Mouse (Mus musculus): ENCODE results near the gene Cwf19l2. TPM values are rescaled to one million over a fixed set of nuclear protein-coding genes. Genes with fewer than 3 reads are reported as not detected.
"Not testable (repeated sequence)": the region's sequence is repeated elsewhere in the genome, so short reads cannot be mapped to it uniquely, and the experiment has no call there.

Gene Cwf19l2
- polyA plus RNA-seq (2015; fragmentation: Nextera tagmentation; extraction: Ambion mirVana) = 12.2 and 17.8 TPM in 2 replicates

GRCm38 (mm10) chr9:3403251-3404208 is at the start of gene Cwf19l2:
Gene Cwf19l2, plus strand, starts transcription at chr9:3403592.
- Histone ChIP-seq H3K4me3 (ENCODE audit: low read length) (peak within 1 kb of the TSS; percentile 85), H3K4me1 (ENCODE audit: insufficient read depth, low read length) (no peaks in the 10 kb centered on the region), H3K9ac (replicated peaks; ENCODE audit: low read length) (peak within 1 kb of the TSS; percentile 86), H3K27me3 (ENCODE audit: insufficient read depth, low read length) (no peaks in the 10 kb centered on the region), H3K9me3 (ENCODE audit: low read length) (no peaks in the 10 kb centered on the region), H3K36me3 (ENCODE audit: insufficient read depth, low read length) (no peaks in the 10 kb centered on the region), H3K27ac (ENCODE audit: low read length) (peak within 1 kb of the TSS; percentile 91), H3K4me2 (replicated peaks; ENCODE audit: low read depth, low read length) (peak within 1 kb of the TSS; percentile 73)
- under 1% methylated on average over 28 of the region's 28 CpGs for WGBS
- ATAC-seq (ENCODE audit: low FRiP score, low TSS enrichment) = peak; percentile 96

DNA sequence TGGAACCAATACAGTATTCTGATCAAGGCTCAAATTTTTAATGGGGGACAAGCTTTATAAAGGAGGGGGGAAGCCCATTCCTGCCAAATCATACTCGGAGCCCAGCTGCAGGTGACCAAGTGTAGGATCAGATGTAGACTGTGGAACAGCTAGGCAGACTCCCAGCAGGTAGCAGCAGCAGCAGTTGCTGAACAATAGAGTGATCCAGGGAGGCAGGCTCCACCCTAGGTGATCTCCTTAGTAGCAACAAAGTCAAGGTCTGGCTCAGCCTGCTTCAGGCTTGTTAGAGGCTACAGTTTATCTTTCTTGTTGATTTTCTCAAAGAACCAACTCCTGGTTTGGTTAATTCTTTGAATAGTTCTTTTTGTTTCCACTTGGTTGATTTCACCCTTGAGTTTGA is 27.1 kb upstream of the Cwf19l2 start:
- not testable (repeated sequence) for H3K4me2 ChIP-seq (replicated peaks; ENCODE audit: low read depth, low read length); H3K9me3 ChIP-seq (ENCODE audit: low read length); H3K4me1 ChIP-seq (ENCODE audit: insufficient read depth, low read length); H3K9ac ChIP-seq (replicated peaks; ENCODE audit: low read length); H3K27me3 ChIP-seq (ENCODE audit: insufficient read depth, low read length); H3K4me3 ChIP-seq (ENCODE audit: low read length); H3K27ac ChIP-seq (ENCODE audit: low read length); ATAC-seq (ENCODE audit: low FRiP score, low TSS enrichment)
- H3K36me3 ChIP-seq (ENCODE audit: insufficient read depth, low read length) = peaks cover 13% of the 10 kb centered on the region
- 52% methylated on average over 1 of the region's 1 CpGs for WGBS

DNA sequence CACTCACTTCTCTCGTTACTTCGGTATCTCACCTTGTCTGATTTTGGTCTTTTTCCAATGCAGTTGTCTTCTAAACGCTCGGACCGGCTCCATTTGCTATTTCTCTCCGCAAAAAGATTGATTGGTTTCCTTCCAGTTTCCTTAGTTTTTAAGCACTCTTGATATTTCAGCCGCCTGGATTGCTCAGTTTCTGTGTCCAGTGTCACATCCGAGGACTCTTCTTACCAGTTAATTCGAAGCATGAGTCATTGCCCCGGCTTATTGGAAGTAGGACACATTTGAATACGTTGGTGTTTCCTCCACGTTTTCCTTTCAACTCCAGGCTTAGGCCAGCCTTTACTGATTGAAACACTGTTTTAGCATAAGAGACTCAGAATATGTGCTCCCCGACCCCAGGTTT is 980 bp downstream of the Cwf19l2 start:
- Histone ChIP-seq H3K27me3 (ENCODE audit: insufficient read depth, low read length) (no peaks in the 10 kb centered on the region), H3K9ac (replicated peaks; ENCODE audit: low read length) (peak overlapping the region; percentile 86), H3K4me3 (ENCODE audit: low read length) (peak overlapping the region; percentile 85), H3K9me3 (ENCODE audit: low read length) (no peaks in the 10 kb centered on the region), H3K36me3 (ENCODE audit: insufficient read depth, low read length) (no peaks in the 10 kb centered on the region), H3K4me2 (replicated peaks; ENCODE audit: low read depth, low read length) (peak overlapping the region; percentile 73), H3K4me1 (ENCODE audit: insufficient read depth, low read length) (no peaks in the 10 kb centered on the region), H3K27ac (ENCODE audit: low read length) (peak overlapping the region; percentile 83)
- under 1% methylated on average over 13 of the region's 13 CpGs for WGBS
- ATAC-seq (ENCODE audit: low FRiP score, low TSS enrichment) = peak; percentile 42; the same call in 1 of the 2 replicates

DNA sequence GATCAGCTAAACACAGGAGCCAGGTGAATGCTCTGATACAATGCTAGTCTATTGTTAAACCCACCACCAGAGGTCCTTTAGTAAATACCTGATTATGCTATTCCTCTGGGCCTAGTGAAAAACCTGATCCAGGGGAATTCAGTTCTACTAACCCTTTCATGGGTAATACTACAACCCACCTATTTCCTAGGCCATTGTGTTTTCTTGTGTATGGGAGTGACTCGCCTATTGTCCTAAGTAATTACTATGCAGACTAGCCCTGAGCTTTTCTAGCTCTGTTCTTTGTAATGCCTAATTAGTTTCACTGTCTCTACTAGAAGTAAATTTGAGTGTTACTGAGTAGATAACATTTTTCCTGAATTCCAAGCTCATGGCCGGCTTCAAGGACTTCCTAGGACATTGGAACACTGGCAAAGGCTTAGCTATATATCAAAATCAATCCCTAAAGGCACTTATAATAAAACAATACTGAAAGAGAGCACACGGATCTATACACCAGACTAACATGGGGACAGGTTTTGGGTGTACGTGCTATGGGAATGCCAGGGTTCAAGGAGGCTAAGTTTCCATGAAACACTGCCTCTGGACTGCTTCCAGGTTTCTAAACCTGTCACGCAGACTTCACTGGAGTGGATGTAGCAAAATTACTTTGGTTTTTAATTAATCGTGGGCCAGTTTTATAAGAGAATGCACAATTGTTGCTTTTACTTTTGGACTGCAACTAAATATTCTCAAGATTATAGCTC is 36.3 kb downstream of the Cwf19l2 start:
- H3K9me3 ChIP-seq (ENCODE audit: low read length); ATAC-seq (ENCODE audit: low FRiP score, low TSS enrichment); H3K36me3 ChIP-seq (ENCODE audit: insufficient read depth, low read length); H3K9ac ChIP-seq (replicated peaks; ENCODE audit: low read length); H3K27ac ChIP-seq (ENCODE audit: low read length); H3K4me3 ChIP-seq (ENCODE audit: low read length); H3K27me3 ChIP-seq (ENCODE audit: insufficient read depth, low read length); H3K4me1 ChIP-seq (ENCODE audit: insufficient read depth, low read length); H3K4me2 ChIP-seq (replicated peaks; ENCODE audit: low read depth, low read length): not testable (repeated sequence)
- WGBS = 88% methylated on average over 6 of the region's 6 CpGs

DNA sequence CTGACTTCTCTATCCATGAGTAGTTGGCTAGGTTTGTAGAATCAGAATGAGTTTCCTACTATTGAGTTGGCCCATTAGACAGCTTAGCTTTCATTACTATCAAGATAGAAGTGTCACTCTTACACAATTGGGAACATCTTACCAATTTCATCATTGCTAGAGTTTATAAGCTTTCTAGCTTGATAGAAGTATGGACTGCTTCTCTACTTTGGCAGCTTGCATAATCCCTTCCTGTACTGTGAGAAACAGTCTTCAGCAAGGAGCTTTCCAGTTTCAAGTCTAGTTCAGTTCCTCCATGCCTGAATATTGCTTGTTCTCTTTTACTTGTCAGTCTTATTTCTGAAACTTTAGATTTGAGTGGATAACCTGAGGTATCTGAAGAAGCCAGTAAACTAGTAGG is 68.5 kb downstream of the Cwf19l2 start:
- H3K4me1 ChIP-seq (ENCODE audit: insufficient read depth, low read length) = no peaks in the 10 kb centered on the region
- no peak overlapping the region for H3K27ac ChIP-seq (ENCODE audit: low read length)
- no peak overlapping the region for H3K4me2 ChIP-seq (replicated peaks; ENCODE audit: low read depth, low read length)
- H3K36me3 ChIP-seq (ENCODE audit: insufficient read depth, low read length) = peaks cover 7% of the 10 kb centered on the region; the same call in 1 of the 2 replicates
- H3K9ac ChIP-seq (replicated peaks; ENCODE audit: low read length) = no peak overlapping the region
- no peaks in the 10 kb centered on the region for H3K9me3 ChIP-seq (ENCODE audit: low read length)
- ATAC-seq (ENCODE audit: low FRiP score, low TSS enrichment) = no peak
- H3K27me3 ChIP-seq (ENCODE audit: insufficient read depth, low read length) = no peaks in the 10 kb centered on the region
- H3K4me3 ChIP-seq (ENCODE audit: low read length) = no peak overlapping the region

GRCm38 (mm10) chr9:3518645-3519044 is 115.3 kb downstream of the Cwf19l2 start:
- H3K4me3 ChIP-seq (ENCODE audit: low read length) = no peak overlapping the region
- no peak overlapping the region for H3K4me2 ChIP-seq (replicated peaks; ENCODE audit: low read depth, low read length)

DNA sequence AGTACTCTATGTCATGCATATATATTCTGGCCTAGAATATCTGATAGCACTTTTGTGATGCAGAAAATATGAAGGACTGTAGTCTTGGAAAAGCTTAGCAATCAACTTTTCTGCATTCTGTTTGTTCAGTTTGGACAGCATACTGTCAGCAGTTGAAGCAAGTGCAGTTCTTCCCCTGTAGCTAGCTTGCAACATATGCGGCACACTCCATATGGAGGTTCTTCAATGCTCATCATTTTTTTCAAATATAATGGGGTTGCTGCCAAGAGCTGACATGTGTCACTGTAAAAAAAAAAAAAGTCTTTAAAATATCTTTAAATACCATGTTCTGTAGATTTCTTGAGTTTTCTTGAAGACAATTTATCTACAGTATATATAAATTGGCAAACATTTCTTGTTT is 115.8 kb downstream of the Cwf19l2 start:
- Histone ChIP-seq H3K4me1 (ENCODE audit: insufficient read depth, low read length) (no peaks in the 10 kb centered on the region), H3K4me3 (ENCODE audit: low read length) (no peak overlapping the region), H3K4me2 (replicated peaks; ENCODE audit: low read depth, low read length) (no peak overlapping the region), H3K9me3 (ENCODE audit: low read length) (no peaks in the 10 kb centered on the region), H3K27me3 (ENCODE audit: insufficient read depth, low read length) (no peaks in the 10 kb centered on the region), H3K9ac (replicated peaks; ENCODE audit: low read length) (no peak overlapping the region), H3K27ac (ENCODE audit: low read length) (no peak overlapping the region), H3K36me3 (ENCODE audit: insufficient read depth, low read length) (no peaks in the 10 kb centered on the region)
- ATAC-seq (ENCODE audit: low FRiP score, low TSS enrichment) = no peak
- 83% methylated on average over 1 of the region's 1 CpGs for WGBS

More at GRCm38 (mm10) chr9:3518645-3519044, 115.3 kb downstream of the Cwf19l2 start:
- 81% methylated on average over 1 of the region's 1 CpGs for WGBS
- H3K36me3 ChIP-seq (ENCODE audit: insufficient read depth, low read length) = no peaks in the 10 kb centered on the region
- no peaks in the 10 kb centered on the region for H3K9me3 ChIP-seq (ENCODE audit: low read length)
- H3K27ac ChIP-seq (ENCODE audit: low read length) = no peak overlapping the region
- no peaks in the 10 kb centered on the region for H3K27me3 ChIP-seq (ENCODE audit: insufficient read depth, low read length)
- H3K9ac ChIP-seq (replicated peaks; ENCODE audit: low read length) = no peak overlapping the region
- no peaks in the 10 kb centered on the region for H3K4me1 ChIP-seq (ENCODE audit: insufficient read depth, low read length)
- no peak for ATAC-seq (ENCODE audit: low FRiP score, low TSS enrichment)

- Histone ChIP-seq H3K9me3 (ENCODE audit: low read length) (no peaks in the 10 kb centered on the region), H3K4me1 (ENCODE audit: insufficient read depth, low read length) (no peaks in the 10 kb centered on the region), H3K9ac (replicated peaks; ENCODE audit: low read length) (no peak overlapping the region), H3K27me3 (ENCODE audit: insufficient read depth, low read length) (no peaks in the 10 kb centered on the region), H3K27ac (ENCODE audit: low read length) (no peak overlapping the region), H3K36me3 (ENCODE audit: insufficient read depth, low read length) (no peaks in the 10 kb centered on the region), H3K4me3 (ENCODE audit: low read length) (no peak overlapping the region), H3K4me2 (replicated peaks; ENCODE audit: low read depth, low read length) (no peak overlapping the region)
- 67% methylated on average over 2 of the region's 2 CpGs for WGBS
- ATAC-seq (ENCODE audit: low FRiP score, low TSS enrichment) = no peak
Measured at GRCm38 (mm10) chr9:3521031-3521430, 117.6 kb downstream of the Cwf19l2 start.

Measured in kidney, embryonic 16.5 days (tissue).